Mouse (Mus musculus) intestine, embryonic 16.5 days (tissue): ENCODE measurements at regions not wholly inside any gene's neighbourhood (a gene's known extent, or its start where the extent isn't known, plus 50 kb on each side); places are given as distances from the start of the nearest gene placed in this dataset.

Experiments
- ATAC-seq: fragments of 200-750 bp; cut with Nextera tagmentation; 2 replicates; pipeline ENCODE4 v1.8.0; 2017; ENCODE audit warnings: moderate TSS enrichment, moderate library complexity
- H3K27ac ChIP-seq: fragments of 300-500 bp; sonication (generic); 2 replicates; pipeline ENCODE4 v1.5.1; 2014; ENCODE audit warnings: mild to moderate bottlenecking, low read length
- H3K27me3 ChIP-seq: fragments of 300-500 bp; sonication (generic); replicated peaks from 2 replicates; pipeline ENCODE4 v1.6.1; 2014; ENCODE audit warnings: low read length, control low read depth, mixed read lengths; ENCODE audit not compliant: control insufficient read depth, insufficient read depth
- H3K36me3 ChIP-seq: fragments of 300-500 bp; sonication (generic); 2 replicates; pipeline ENCODE4 v1.6.1; 2014; ENCODE audit warnings: low read length, control low read depth; ENCODE audit not compliant: control insufficient read depth, insufficient read depth
- H3K4me1 ChIP-seq: fragments of 300-500 bp; sonication (generic); 2 replicates; pipeline ENCODE4 v1.6.1; 2014; ENCODE audit warnings: low read length, control low read depth, mixed read lengths; ENCODE audit not compliant: control insufficient read depth, insufficient read depth
- H3K4me2 ChIP-seq: fragments of 300-500 bp; sonication (generic); 2 replicates; pipeline ENCODE4 v1.6.1; 2014; ENCODE audit warnings: low read depth, low read length, control low read depth
- H3K4me3 ChIP-seq: fragments of 300-500 bp; sonication (generic); 2 replicates; pipeline ENCODE4 v1.5.1; 2014; ENCODE audit warnings: mild to moderate bottlenecking, low read length
- H3K9ac ChIP-seq: fragments of 300-500 bp; sonication (generic); 2 replicates; pipeline ENCODE4 v1.6.1; 2014; ENCODE audit warnings: low read depth, low read length
- H3K9me3 ChIP-seq: fragments of 300-500 bp; sonication (generic); 2 replicates; pipeline ENCODE4 v1.6.1; 2016; ENCODE audit warnings: low read length, control low read depth; ENCODE audit not compliant: control insufficient read depth
- WGBS: fragments of 180-500 bp; shearing (Covaris S2); extraction: QIAGEN DNeasy Blood & Tissue Kit; methylation state at CpG from one replicate; pipeline ENCODE4 v1.1.7; 2014; 5-methylcytosine and 5-hydroxymethylcytosine counted together

GRCm38 (mm10) chr3:52797801-52798200 is 219.2 kb downstream of the Cog6 start:
- Histone ChIP-seq H3K27me3 (no peaks in the 10 kb centered on the region), H3K4me2 (no peak overlapping the region), H3K36me3 (no peaks in the 10 kb centered on the region), H3K9me3 (no peaks in the 10 kb centered on the region), H3K27ac (no peak overlapping the region), H3K9ac (no peak overlapping the region), H3K4me1 (no peaks in the 10 kb centered on the region), H3K4me3 (no peak overlapping the region)
- ATAC-seq, result no peak
- WGBS, result 22% methylated on average over 6 of the region's 6 CpGs

GRCm38 (mm10) chr3:52797164-52797563 is 219.9 kb downstream of the Cog6 start:
- Histone ChIP-seq H3K9me3 (no peaks in the 10 kb centered on the region), H3K36me3 (no peaks in the 10 kb centered on the region), H3K27ac (no peak overlapping the region), H3K4me1 (no peaks in the 10 kb centered on the region), H3K4me2 (no peak overlapping the region), H3K4me3 (no peak overlapping the region), H3K27me3 (no peaks in the 10 kb centered on the region), H3K9ac (no peak overlapping the region)
- WGBS, result 76% methylated on average over 4 of the region's 4 CpGs
- ATAC-seq, result no peak

- WGBS, result 89% methylated on average over 3 of the region's 3 CpGs
- Histone ChIP-seq H3K4me1 (no peaks in the 10 kb centered on the region), H3K4me2 (no peak overlapping the region), H3K4me3 (no peak overlapping the region), H3K27me3 (no peaks in the 10 kb centered on the region), H3K9me3 (no peaks in the 10 kb centered on the region), H3K27ac (no peak overlapping the region), H3K9ac (no peak overlapping the region), H3K36me3 (no peaks in the 10 kb centered on the region)
- ATAC-seq, result no peak
Measured at GRCm38 (mm10) chr3:52794218-52794617, 222.8 kb downstream of the Cog6 start.

DNA sequence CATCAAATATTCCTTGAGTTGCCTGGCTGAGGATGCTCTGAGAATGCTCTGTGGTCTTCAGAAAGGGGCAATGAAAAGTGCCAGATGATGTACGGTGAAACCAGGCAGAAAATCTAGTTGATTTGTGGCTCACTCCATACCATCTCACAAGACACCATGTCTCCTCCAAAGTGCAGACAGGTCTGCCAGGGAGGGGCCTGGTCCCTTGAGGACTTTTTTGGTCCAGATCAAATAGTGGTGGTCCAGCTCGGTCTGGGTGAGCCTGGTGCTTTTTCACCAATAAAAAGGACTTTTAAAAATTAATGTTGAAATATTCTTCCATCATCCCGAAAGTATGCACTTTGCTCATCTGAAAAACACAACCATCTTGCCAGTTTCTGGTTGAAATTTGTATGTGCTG is 224.2 kb downstream of the Cog6 start:
- Histone ChIP-seq H3K4me2 (no peak overlapping the region), H3K27me3 (no peaks in the 10 kb centered on the region), H3K9me3 (no peaks in the 10 kb centered on the region), H3K4me1 (no peaks in the 10 kb centered on the region), H3K36me3 (no peaks in the 10 kb centered on the region), H3K9ac (no peak overlapping the region), H3K27ac (no peak overlapping the region), H3K4me3 (no peak overlapping the region)
- WGBS, result 92% methylated on average over 3 of the region's 3 CpGs
- ATAC-seq, result no peak

DNA sequence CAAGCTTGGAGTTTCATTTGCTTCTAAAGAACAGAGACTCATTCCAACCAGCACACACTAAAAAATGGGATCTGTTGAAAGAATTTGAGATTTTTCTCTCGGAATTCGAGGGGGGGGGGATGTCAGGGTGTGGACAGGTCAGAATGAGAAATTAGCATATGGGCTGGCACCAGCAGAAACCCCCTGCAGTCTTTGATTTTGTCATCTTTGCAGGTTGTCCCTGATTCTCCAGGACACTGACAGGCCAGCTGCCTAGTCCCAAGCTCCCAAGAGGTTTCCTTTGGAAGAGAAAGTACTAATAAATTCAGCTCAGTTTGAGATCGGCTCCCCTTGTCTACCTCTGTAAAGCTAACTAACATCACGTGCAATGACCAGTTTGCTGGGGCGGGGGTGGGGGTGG is 224.9 kb downstream of the Cog6 start:
- 53% methylated on average over 5 of the region's 5 CpGs for WGBS
- Histone ChIP-seq H3K9me3 (no peaks in the 10 kb centered on the region), H3K27ac (no peak overlapping the region), H3K36me3 (no peaks in the 10 kb centered on the region), H3K4me2 (no peak overlapping the region), H3K4me3 (no peak overlapping the region), H3K27me3 (no peaks in the 10 kb centered on the region), H3K9ac (no peak overlapping the region), H3K4me1 (no peaks in the 10 kb centered on the region)
- ATAC-seq, result no peak

- ATAC-seq, result no peak
- H3K27me3 ChIP-seq, result no peaks in the 10 kb centered on the region
- no peaks in the 10 kb centered on the region for H3K36me3 ChIP-seq
- no peak overlapping the region for H3K4me2 ChIP-seq
- no peaks in the 10 kb centered on the region for H3K4me1 ChIP-seq
- WGBS, result 87% methylated on average over 2 of the region's 2 CpGs
- no peak overlapping the region for H3K27ac ChIP-seq
- H3K9me3 ChIP-seq, result no peaks in the 10 kb centered on the region
- no peak overlapping the region for H3K9ac ChIP-seq
- no peak overlapping the region for H3K4me3 ChIP-seq
Measured at GRCm38 (mm10) chr3:52790942-52791341, 226.1 kb downstream of the Cog6 start.

GRCm38 (mm10) chr3:52787964-52788760 is 228.9 kb downstream of the Cog6 start:
- H3K9ac ChIP-seq, result no peak overlapping the region
- no peaks in the 10 kb centered on the region for H3K9me3 ChIP-seq
- H3K36me3 ChIP-seq, result no peaks in the 10 kb centered on the region
- WGBS, result 90% methylated on average over 10 of the region's 10 CpGs
- H3K4me1 ChIP-seq, result no peaks in the 10 kb centered on the region
- no peak overlapping the region for H3K27ac ChIP-seq
- H3K4me3 ChIP-seq, result no peak overlapping the region
- H3K4me2 ChIP-seq, result no peak overlapping the region
- ATAC-seq, result no peak
- H3K27me3 ChIP-seq, result no peaks in the 10 kb centered on the region

DNA sequence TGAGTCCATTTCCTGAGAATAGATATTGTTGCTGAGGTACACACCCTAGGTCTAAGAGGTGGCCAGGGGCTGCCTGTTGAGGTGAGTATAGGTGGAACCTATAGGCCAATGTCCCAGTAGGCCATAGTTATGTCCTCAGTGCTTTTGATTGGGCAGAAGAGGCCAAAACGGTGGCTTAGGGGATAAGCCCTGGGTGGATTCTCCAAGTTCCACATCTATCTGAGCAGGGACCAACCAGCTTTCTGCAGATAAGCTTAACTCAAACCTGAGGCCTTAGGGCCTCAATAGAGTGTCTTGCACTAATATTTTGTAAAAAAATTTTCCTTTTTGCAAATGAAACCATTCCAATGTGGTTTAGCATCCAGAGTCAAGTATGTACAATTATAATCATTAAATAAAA is 231.4 kb downstream of the Cog6 start:
- H3K27me3 ChIP-seq, result no peaks in the 10 kb centered on the region
- no peaks in the 10 kb centered on the region for H3K9me3 ChIP-seq
- H3K27ac ChIP-seq, result no peak overlapping the region
- no peak for ATAC-seq
- H3K4me1 ChIP-seq, result no peaks in the 10 kb centered on the region
- 73% methylated on average over 1 of the region's 1 CpGs for WGBS
- no peaks in the 10 kb centered on the region for H3K36me3 ChIP-seq
- no peak overlapping the region for H3K4me2 ChIP-seq
- no peak overlapping the region for H3K9ac ChIP-seq
- H3K4me3 ChIP-seq, result no peak overlapping the region

- Histone ChIP-seq H3K9ac (no peak overlapping the region), H3K4me3 (no peak overlapping the region), H3K9me3 (no peaks in the 10 kb centered on the region), H3K4me2 (no peak overlapping the region), H3K4me1 (no peaks in the 10 kb centered on the region), H3K36me3 (no peaks in the 10 kb centered on the region), H3K27me3 (no peaks in the 10 kb centered on the region), H3K27ac (no peak overlapping the region)
- WGBS, result 53% methylated on average over 7 of the region's 7 CpGs
- no peak for ATAC-seq
Measured at GRCm38 (mm10) chr3:52784476-52784875, 232.6 kb downstream of the Cog6 start.

GRCm38 (mm10) chr3:52782576-52782975 is 234.5 kb downstream of the Cog6 start:
- Histone ChIP-seq H3K36me3 (no peaks in the 10 kb centered on the region), H3K4me3 (no peak overlapping the region), H3K9ac (no peak overlapping the region), H3K9me3 (no peaks in the 10 kb centered on the region), H3K4me1 (no peaks in the 10 kb centered on the region), H3K27me3 (no peaks in the 10 kb centered on the region), H3K27ac (no peak overlapping the region), H3K4me2 (no peak overlapping the region)
- ATAC-seq, result no peak
- 69% methylated on average over 5 of the region's 5 CpGs for WGBS
